Mouse (Mus musculus) spleen, adult 2 months (tissue): ENCODE measurements around the gene Mgst3.

Experiments
- CTCF ChIP-seq: fragments of 200-500 bp; IDR thresholded peaks from 2 replicates; pipeline ENCODE4 v1.5.1; 2011; ENCODE audit warnings: mild to moderate bottlenecking, inconsistent platforms; ENCODE audit not compliant: insufficient read depth, insufficient read length, insufficient replicate concordance; ENCODE audit errors: extremely low read depth
- POLR2A ChIP-seq: fragments of 200-500 bp; IDR thresholded peaks from 2 replicates; pipeline ENCODE4 v1.6.1; 2011; ENCODE audit warnings: low read depth, low read length, inconsistent platforms

DNA sequence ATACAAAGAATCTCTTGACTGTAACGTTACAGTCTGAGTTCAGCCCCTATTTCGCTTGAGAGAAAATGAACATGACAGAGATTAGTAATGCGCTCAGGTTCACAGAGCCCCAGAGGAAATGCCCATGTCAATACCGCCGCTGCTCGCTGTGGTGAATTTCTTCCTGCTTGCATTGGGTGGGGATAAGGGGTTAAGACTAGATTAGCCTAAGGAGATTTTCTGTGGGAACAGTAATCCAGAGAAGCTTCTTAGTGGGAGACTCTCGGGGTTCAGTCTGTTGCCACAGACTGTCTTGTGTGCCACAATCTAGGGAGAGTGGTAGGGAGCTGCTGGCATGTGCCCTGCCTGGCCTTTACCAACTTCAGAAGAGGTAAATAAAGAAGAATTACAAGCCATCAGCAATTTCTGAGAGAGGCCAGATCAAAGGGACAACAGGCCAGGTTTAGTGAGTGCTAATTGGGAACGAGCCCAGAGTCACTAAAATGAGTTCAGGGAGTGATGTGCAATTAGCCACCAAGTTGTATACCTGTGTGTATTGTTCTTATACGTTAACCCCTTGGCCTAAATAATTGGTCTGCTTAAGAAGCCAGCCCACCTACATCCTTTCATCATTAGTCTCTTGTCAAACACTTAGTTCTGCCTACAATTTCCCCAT lies 44.7 kb upstream of the Mgst3 start:
- TF ChIP-seq CTCF, result no peak
- TF ChIP-seq POLR2A, result no peak
